Mouse (Mus musculus): ENCODE results near the gene Pias4. TPM values are rescaled to one million over a fixed set of nuclear protein-coding genes. Genes with fewer than 3 reads are reported as not detected.
A peak's percentile ranks its signal among the peaks of the same experiment; 100 is the strongest.

The Pias4 gene
- 38.4 and 47.8 TPM in 2 replicates for polyA plus RNA-seq (2012; rRNA removed)

DNA sequence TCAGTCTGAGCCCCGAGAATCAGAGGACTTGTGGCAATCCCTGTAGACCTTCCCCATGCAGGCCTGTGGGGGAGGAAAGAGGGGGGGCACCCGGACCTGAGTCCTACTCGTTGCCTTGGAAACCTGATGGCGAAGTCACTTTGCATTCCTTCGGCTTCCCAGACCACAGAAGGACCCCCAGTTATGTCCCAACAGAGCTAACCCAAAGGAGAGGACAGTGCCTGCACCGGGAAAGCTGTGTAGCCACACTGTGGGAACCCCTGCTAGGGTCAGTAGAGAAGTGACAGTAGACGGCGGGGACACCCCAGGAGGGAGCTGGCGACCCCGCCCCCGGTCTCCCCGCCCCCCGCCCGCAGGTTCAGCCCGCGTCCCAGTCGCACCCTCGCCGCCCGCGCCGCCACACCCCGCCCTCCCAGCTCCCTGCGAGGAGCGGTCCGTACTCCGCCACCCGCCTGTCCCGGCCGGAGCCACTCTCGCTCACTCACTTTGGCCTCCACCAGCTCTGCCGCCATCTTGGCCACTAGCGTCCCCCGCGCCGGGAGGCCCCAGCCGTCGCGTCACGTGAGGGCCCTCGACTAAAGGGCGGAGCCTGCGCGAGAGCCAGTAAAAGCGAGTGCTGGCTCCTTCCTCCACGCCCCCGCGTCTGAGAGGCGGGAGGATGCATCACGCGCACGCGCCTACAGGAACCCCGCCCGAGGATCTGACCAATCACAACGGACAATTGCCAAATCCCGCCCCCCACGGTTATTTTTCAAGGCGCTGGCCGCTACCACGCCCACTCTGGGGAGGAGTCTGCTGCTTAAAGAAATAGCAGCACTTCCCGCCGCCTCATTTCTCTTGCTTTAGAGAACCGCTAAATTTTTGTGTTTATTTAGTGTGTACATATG lies at the start of gene Pias4:
Gene Pias4 (minus strand): TSS at position 724 of the 887 bp plus-strand sequence.
- peak; percentile 100 for DNase-seq (ENCODE audit: low read depth)
- no peak for TF ChIP-seq CTCF (IDR thresholded peaks at IDR 0.05; ENCODE audit: borderline replicate concordance, extremely low read depth, insufficient read depth, insufficient read length)
- TF ChIP-seq POLR2A (IDR thresholded peaks at IDR 0.05; ENCODE audit: borderline replicate concordance, extremely low read depth, insufficient read depth, insufficient read length, poor library complexity, severe bottlenecking) = peak; percentile 81; the same call in 1 of the 2 replicates

DNA sequence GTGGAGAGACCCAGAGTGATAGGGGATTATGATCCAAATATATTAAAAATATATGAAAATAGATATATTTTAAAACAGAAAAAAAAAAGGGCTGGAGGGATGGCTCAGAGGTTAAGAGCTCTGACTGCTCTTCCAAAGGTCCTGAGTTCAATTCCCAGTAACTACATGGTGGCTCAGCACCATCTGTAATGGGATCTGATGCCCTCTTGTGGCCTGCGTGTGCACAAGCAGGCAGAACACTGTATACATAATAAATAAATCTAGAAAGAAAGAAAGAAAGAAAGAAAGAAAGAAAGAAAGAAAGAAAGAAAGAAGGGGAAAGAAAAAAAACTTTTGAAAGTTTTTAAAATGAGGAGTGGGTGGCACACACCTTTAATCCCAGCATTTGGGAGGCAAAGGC lies 49.5 kb upstream of the Pias4 start:
- peak; percentile 29 for DNase-seq (ENCODE audit: low read depth)
- TF ChIP-seq CTCF (IDR thresholded peaks at IDR 0.05; ENCODE audit: borderline replicate concordance, extremely low read depth, insufficient read depth, insufficient read length) = peak; percentile 44; the same call in 1 of the 2 replicates

DNA sequence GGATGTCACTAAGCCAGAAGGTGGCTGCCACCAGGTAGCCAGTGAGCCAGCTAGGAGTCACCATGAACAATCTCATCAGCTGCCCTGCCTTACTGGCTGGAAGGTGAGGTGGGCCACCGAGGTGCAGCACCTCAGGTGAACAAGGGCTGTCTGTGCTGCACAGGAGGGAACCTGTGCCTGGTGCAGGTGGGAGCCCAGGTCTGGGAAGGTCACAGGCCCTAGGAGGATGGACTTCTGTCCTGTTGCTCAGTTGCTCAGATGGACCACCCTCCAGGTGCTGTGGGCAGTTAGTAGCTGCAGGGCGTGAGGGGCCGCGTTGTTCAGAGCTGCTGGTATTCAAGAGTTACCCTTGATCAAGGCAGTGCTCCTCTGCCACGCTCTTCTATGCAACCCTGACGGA lies 49.1 kb upstream of the Pias4 start:
- DNase-seq (ENCODE audit: low read depth) = no peak
- no peak for TF ChIP-seq POLR2A (IDR thresholded peaks at IDR 0.05; ENCODE audit: borderline replicate concordance, extremely low read depth, insufficient read depth, insufficient read length, poor library complexity, severe bottlenecking)
- no peak for TF ChIP-seq CTCF (IDR thresholded peaks at IDR 0.05; ENCODE audit: borderline replicate concordance, extremely low read depth, insufficient read depth, insufficient read length)

DNA sequence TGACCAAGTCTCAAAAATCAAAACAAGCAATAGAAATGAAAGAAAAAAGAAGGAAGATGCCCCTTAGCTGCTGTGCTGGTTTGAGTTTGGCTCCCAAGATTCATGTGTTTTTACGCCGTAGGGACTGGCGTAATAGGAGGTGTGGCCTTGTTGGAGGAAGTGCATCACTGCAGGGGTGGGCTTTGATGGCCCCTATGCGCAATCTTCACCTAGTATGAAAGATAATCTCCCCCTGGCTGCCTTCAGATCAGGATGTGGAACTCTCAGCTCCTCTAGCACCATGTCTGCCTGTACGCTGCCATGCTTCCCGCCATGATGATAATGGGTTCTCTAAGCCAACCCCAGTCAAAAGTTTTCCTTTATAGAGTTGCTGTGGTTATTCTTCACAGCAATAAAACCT lies 48.5 kb upstream of the Pias4 start:
- no peak for DNase-seq (ENCODE audit: low read depth)
- TF ChIP-seq POLR2A (IDR thresholded peaks at IDR 0.05; ENCODE audit: borderline replicate concordance, extremely low read depth, insufficient read depth, insufficient read length, poor library complexity, severe bottlenecking) (no peak), CTCF (IDR thresholded peaks at IDR 0.05; ENCODE audit: borderline replicate concordance, extremely low read depth, insufficient read depth, insufficient read length) (no peak)

DNA sequence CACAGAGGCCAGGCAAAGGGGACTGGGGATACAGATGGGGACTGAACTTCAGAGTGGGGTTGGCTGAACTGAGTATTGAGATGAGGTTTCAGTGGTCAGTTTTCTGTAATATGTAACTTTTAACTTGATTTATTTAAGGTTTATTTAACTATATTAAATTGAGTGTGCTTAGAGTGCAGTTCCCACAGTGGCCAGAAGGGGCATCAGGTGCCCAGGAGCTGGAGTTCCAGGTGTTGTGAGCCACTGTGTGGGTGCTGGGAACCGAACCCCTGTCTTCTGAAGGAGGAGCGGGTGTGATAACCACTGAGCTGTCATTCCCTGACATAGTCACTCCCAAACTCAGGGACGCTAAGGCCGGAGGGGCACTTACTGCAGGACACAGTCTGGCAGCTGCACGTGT lies 42.4 kb upstream of the Pias4 start:
- TF ChIP-seq POLR2A (IDR thresholded peaks at IDR 0.05; ENCODE audit: borderline replicate concordance, extremely low read depth, insufficient read depth, insufficient read length, poor library complexity, severe bottlenecking) (no peak), CTCF (IDR thresholded peaks at IDR 0.05; ENCODE audit: borderline replicate concordance, extremely low read depth, insufficient read depth, insufficient read length) (peak; percentile 37)
- DNase-seq (ENCODE audit: low read depth) = no peak

DNA sequence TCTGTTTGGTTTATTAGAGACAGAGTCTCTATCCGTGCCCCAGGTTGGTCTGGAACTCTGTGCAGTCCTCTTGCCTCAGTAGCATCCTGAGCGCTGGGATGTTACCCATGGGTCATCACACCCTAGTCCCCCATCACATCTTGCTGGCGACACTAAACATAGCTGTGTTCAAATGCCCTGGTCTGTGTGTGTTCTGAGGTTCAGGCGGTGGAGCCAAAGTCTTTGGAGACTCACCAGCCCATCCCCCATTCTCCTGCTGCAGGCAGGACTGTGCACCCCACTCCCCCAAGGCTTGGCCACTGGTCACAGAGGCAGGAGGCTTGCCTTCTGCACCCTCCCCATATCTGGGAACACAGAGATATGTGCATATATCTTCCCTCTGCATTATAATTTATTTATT lies 36.4 kb upstream of the Pias4 start:
- TF ChIP-seq POLR2A (IDR thresholded peaks at IDR 0.05; ENCODE audit: borderline replicate concordance, extremely low read depth, insufficient read depth, insufficient read length, poor library complexity, severe bottlenecking) (no peak), CTCF (IDR thresholded peaks at IDR 0.05; ENCODE audit: borderline replicate concordance, extremely low read depth, insufficient read depth, insufficient read length) (no peak)
- no peak for DNase-seq (ENCODE audit: low read depth)

DNA sequence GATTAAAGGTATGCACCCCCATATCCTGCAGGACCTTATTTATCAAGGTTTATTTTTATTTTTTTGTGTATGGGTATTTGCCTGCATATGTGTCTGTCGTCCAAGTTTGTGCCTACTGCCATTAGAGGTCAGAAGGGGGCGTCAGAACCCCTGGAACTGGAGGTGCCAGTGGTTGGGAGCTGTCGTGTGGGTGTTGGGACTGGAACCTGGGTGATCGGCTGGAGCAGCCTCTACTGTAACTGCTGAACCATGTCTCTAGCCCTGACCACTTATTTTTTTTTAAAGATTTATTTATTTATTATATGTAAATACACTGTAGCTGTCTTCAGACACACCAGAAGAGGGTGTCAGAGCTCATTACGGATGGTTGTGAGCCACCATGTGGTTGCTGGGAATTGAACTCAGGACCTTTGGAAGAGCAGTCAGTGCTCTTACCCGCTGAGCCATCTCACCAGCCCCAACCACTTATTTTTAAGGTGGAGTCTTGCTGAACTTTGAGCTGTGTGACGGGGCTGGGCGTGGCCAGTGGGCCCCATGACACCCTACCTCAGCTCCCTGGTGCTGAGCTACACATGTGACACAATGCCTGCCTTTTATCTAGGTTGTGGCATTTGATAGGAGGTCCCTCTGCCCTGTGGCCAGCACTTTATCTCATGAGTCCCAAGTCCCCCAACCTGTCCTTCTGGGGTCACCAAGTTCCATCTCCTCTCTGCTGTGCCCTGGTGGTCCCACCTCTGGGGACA lies 35.4 kb upstream of the Pias4 start:
- no peak for TF ChIP-seq CTCF (IDR thresholded peaks at IDR 0.05; ENCODE audit: borderline replicate concordance, extremely low read depth, insufficient read depth, insufficient read length)
- no peak for TF ChIP-seq POLR2A (IDR thresholded peaks at IDR 0.05; ENCODE audit: borderline replicate concordance, extremely low read depth, insufficient read depth, insufficient read length, poor library complexity, severe bottlenecking)
- DNase-seq (ENCODE audit: low read depth) = no peak

DNA sequence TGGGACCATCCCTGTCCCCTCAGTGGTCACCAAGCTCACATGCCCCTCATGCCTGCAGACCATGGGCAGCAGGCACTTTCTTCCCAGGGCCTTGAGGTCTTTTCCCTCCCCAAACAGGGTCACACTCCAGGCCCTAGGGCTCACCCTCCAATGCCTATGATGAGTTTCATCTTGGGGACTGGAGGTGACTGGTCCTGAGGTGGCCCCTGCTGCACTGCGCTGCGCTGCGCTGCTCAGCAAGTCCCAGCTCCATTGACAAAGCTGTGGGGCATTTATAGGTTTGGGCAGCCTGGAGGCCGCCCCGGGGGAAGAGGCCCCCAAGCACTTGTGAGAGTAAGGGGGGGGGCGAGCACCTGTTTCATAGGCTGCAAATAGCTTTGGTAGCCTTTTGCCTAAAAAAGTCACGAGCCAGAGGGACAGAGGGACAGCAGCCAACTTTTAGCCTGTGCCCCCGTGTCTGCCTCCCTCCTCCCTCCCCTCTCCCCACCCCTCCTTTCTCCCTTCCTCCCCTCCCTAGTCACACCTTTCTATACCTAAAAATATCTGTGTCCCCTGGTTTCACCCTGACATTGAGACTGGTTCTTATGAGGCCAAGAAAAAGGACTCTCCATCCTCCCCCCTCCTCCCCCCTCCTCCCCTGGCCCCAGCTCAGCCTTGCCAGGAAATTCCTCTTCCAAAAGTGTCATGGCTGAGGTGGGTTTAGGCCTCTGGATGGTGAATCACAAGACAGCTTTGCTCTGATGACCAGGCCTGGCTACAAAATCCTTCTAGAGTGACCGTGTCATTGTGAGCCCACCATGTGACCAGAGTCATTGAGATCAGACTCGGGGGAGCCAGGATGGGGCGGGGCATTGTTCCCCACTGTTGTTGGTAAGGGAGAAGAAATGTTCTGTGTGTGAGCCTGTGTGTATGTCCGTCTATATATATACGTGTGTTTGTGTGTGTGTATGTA lies 34.4 kb upstream of the Pias4 start, which contains the start of gene Nmrk2:
Gene Nmrk2 (minus strand): TSS at position 245 of the 952 bp plus-strand sequence.
- TF ChIP-seq CTCF (IDR thresholded peaks at IDR 0.05; ENCODE audit: borderline replicate concordance, extremely low read depth, insufficient read depth, insufficient read length) (no peak), POLR2A (IDR thresholded peaks at IDR 0.05; ENCODE audit: borderline replicate concordance, extremely low read depth, insufficient read depth, insufficient read length, poor library complexity, severe bottlenecking) (no peak)
- no peak for DNase-seq (ENCODE audit: low read depth)

DNA sequence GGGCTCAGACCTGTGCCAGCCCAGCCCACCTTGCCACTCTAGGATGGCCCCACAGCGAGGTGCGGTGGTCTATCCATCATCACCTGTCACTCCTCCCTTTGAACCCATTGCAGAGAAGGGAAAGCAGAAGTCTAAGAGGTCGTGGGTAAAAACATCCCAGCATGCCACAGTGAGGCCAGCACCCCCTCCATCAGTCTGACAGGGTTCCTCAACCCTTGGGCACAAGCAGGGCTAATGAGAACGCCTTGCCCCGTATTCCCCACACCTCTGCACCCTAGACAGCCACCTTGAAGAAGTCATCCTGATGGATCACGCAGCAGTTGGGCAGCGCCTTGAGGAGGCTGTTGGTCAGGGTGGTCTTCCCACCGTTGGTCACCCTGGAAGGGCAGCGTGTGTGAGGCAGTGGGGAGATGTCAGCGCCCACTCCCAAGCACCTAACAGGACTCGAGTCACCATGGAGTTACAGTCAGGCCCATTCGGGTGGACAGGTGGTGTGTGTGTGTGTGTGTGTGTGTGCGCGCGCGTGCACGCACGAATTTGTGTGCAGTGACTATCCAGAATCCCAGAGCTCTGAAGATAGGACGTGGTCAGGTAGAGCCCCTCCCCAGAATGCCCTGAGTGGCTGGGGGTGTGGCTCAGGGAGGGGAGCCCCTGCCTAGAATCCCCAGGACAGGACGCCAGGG lies 33.0 kb upstream of the Pias4 start:
- TF ChIP-seq CTCF (IDR thresholded peaks at IDR 0.05; ENCODE audit: borderline replicate concordance, extremely low read depth, insufficient read depth, insufficient read length) = no peak
- DNase-seq (ENCODE audit: low read depth) = no peak

DNA sequence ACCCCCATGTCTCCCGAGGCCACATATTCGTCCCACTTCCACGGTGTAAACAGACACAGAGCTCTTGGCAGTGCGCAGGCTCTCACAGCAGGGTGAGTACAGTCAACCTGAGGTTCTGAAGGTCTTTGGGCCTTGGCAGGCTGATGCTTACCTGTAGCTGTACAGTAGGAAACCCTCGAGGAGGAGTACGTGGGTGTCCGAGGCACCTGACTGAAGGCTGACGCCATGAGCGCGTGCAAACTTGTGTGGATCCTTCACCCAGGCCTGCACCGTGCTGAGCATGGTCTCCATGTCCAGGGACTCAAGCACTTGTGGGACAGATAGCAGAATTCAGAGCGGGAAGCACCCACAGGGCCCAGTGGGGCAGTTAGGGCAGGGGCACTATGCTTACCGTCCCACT lies 32.4 kb upstream of the Pias4 start:
- TF ChIP-seq POLR2A (IDR thresholded peaks at IDR 0.05; ENCODE audit: borderline replicate concordance, extremely low read depth, insufficient read depth, insufficient read length, poor library complexity, severe bottlenecking) (no peak), CTCF (IDR thresholded peaks at IDR 0.05; ENCODE audit: borderline replicate concordance, extremely low read depth, insufficient read depth, insufficient read length) (no peak)
- no peak for DNase-seq (ENCODE audit: low read depth)
